Mouse (Mus musculus): ENCODE measurements around the gene Mgat1.

GRCm38 (mm10) chr11:49304441-49304840 lies 60.5 kb downstream of the Mgat1 start, which contains the start of gene Olfr10:
- TF ChIP-seq CTCF (IDR thresholded peaks at IDR 0.05; ENCODE audit: borderline replicate concordance, extremely low read depth, insufficient read depth, insufficient read length): no peak
- no peak for TF ChIP-seq POLR2A (IDR thresholded peaks at IDR 0.05; ENCODE audit: borderline replicate concordance, extremely low read depth, insufficient read depth, insufficient read length, poor library complexity, severe bottlenecking)

Data from brain, embryonic 14.5 days (tissue).